Mouse (Mus musculus) intestine, embryonic 16.5 days (tissue): ENCODE results near the gene Arsj. TPM values are rescaled to one million over a fixed set of nuclear protein-coding genes. Genes with fewer than 3 reads are reported as not detected.

Source experiments
- ATAC-seq: fragments of 200-750 bp; cut with Nextera tagmentation; 2 replicates; pipeline ENCODE4 v1.8.0; 2017; ENCODE audit warnings: moderate TSS enrichment, moderate library complexity
- H3K27ac ChIP-seq: fragments of 300-500 bp; sonication (generic); 2 replicates; pipeline ENCODE4 v1.5.1; 2014; ENCODE audit warnings: mild to moderate bottlenecking, low read length
- H3K27me3 ChIP-seq: fragments of 300-500 bp; sonication (generic); replicated peaks from 2 replicates; pipeline ENCODE4 v1.6.1; 2014; ENCODE audit warnings: low read length, control low read depth, mixed read lengths; ENCODE audit not compliant: control insufficient read depth, insufficient read depth
- H3K36me3 ChIP-seq: fragments of 300-500 bp; sonication (generic); 2 replicates; pipeline ENCODE4 v1.6.1; 2014; ENCODE audit warnings: low read length, control low read depth; ENCODE audit not compliant: control insufficient read depth, insufficient read depth
- H3K4me1 ChIP-seq: fragments of 300-500 bp; sonication (generic); 2 replicates; pipeline ENCODE4 v1.6.1; 2014; ENCODE audit warnings: low read length, control low read depth, mixed read lengths; ENCODE audit not compliant: control insufficient read depth, insufficient read depth
- H3K4me2 ChIP-seq: fragments of 300-500 bp; sonication (generic); 2 replicates; pipeline ENCODE4 v1.6.1; 2014; ENCODE audit warnings: low read depth, low read length, control low read depth
- H3K4me3 ChIP-seq: fragments of 300-500 bp; sonication (generic); 2 replicates; pipeline ENCODE4 v1.5.1; 2014; ENCODE audit warnings: mild to moderate bottlenecking, low read length
- H3K9ac ChIP-seq: fragments of 300-500 bp; sonication (generic); 2 replicates; pipeline ENCODE4 v1.6.1; 2014; ENCODE audit warnings: low read depth, low read length
- H3K9me3 ChIP-seq: fragments of 300-500 bp; sonication (generic); 2 replicates; pipeline ENCODE4 v1.6.1; 2016; ENCODE audit warnings: low read length, control low read depth; ENCODE audit not compliant: control insufficient read depth
- WGBS: fragments of 180-500 bp; shearing (Covaris S2); extraction: QIAGEN DNeasy Blood & Tissue Kit; methylation state at CpG from one replicate; pipeline ENCODE4 v1.1.7; 2014; 5-methylcytosine and 5-hydroxymethylcytosine counted together
- polyA plus RNA-seq: library from polyadenylated mRNA; unstranded; fragments of >200 nt; fragmentation: Nextera tagmentation; extraction: Ambion mirVana; gene quantifications from 2 replicates; pipeline ENCODE4 v1.2.1, GENCODE M21; 2015

Arsj gene
- polyA plus RNA-seq, 1 experiment from 2014 or later: 1.7 TPM

GRCm38 (mm10) chr3:126362931-126363525, 456 bp upstream of the Arsj start:
- Histone ChIP-seq H3K27me3 (0 out of 2 replicates have a peak, but pooled peaks cover 3% of the 10 kb centered on the region), H3K9ac (no peak overlapping the region), H3K36me3 (no peaks in the 10 kb centered on the region), H3K4me2 (no peak overlapping the region; the same call in 1 of the 2 replicates), H3K4me1 (no peaks in the 10 kb centered on the region), H3K9me3 (no peaks in the 10 kb centered on the region), H3K4me3 (no peak overlapping the region), H3K27ac (no peak overlapping the region)
- ATAC-seq: no peak
- 84% methylated on average over 11 of the region's 11 CpGs for WGBS

- WGBS: 87% methylated on average over 7 of the region's 7 CpGs
- Histone ChIP-seq H3K27me3 (0 out of 2 replicates have a peak, but pooled peaks cover 3% of the 10 kb centered on the region), H3K9ac (no peak overlapping the region), H3K36me3 (no peaks in the 10 kb centered on the region), H3K4me2 (peak overlapping the region; percentile 61; the same call in 1 of the 2 replicates), H3K4me3 (peak overlapping the region; percentile 52; the same call in 1 of the 2 replicates), H3K4me1 (no peaks in the 10 kb centered on the region), H3K9me3 (no peaks in the 10 kb centered on the region), H3K27ac (no peak overlapping the region)
- no peak for ATAC-seq
These were observed 1.1 kb downstream of the Arsj start for GRCm38 (mm10) chr3:126364555-126364954.

- no peaks in the 10 kb centered on the region for H3K4me1 ChIP-seq
- no peak overlapping the region for H3K9ac ChIP-seq
- H3K36me3 ChIP-seq: no peaks in the 10 kb centered on the region
- no peak for ATAC-seq
- H3K4me2 ChIP-seq: no peak overlapping the region
- H3K4me3 ChIP-seq: no peak overlapping the region
- no peak overlapping the region for H3K27ac ChIP-seq
- no peaks in the 10 kb centered on the region for H3K9me3 ChIP-seq
- no peaks in the 10 kb centered on the region for H3K27me3 ChIP-seq
These were observed 7.1 kb downstream of the Arsj start for GRCm38 (mm10) chr3:126370571-126370970.

DNA sequence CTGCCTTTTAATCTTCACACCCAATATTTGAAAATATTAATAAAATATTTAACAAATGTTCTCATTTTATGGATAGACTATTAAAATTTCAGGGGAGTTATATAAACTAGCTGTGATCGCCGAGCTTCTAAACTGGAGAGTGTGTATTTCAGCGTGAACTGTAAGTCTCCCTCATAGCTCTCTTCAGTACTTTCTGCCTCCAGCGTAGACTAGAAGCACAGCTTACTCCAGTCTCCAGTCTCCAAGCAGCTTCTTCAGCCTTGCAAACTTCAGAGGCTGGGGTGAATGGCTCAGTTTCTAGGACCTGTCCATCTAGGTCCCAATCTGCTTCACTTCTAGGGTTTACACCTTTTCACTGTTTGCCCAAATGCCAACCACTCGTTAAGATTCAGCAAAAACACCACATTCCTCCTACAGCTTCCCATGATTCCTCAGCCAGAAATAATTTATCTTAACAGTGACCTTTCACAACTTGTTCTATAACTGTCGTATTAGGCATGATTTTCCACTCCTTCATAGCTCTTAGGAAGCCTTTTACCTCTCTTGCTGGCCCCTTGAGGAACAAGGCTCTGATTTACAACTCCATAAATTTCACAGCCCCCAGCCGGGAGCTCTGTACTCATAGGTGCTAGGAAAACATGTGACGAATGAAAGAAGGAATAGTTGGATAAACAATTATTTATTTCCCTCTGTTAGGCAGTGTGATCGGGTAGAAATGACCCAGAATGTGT, 9.5 kb downstream of the Arsj start:
- 58% methylated on average over 9 of the region's 9 CpGs for WGBS
- Histone ChIP-seq H3K4me1 (no peaks in the 10 kb centered on the region), H3K9ac (no peak overlapping the region), H3K36me3 (no peaks in the 10 kb centered on the region), H3K4me3 (no peak overlapping the region), H3K27ac (no peak overlapping the region), H3K9me3 (no peaks in the 10 kb centered on the region), H3K4me2 (no peak overlapping the region), H3K27me3 (no peaks in the 10 kb centered on the region)
- ATAC-seq: no peak

DNA sequence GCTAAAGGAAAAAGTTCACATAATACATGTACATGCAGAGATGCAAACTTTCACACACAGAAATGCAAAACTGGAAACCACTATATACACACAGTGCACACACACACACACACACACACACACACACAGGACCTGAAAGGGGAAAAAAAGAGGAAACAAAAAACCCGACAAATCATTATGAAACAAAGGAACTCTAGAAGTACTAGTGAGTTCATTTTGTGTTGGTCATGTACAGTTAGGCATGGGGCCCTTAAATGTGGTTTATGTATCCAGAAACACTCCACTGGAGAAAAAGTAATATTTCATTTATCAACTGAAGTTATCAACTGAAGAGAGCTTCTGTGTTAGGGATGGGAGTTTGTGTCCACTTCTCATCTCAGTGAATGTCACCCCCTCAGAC, 10.2 kb downstream of the Arsj start:
- Histone ChIP-seq H3K4me1 (no peaks in the 10 kb centered on the region), H3K27me3 (no peaks in the 10 kb centered on the region), H3K27ac (no peak overlapping the region), H3K9ac (no peak overlapping the region), H3K4me2 (no peak overlapping the region), H3K4me3 (no peak overlapping the region), H3K36me3 (no peaks in the 10 kb centered on the region), H3K9me3 (no peaks in the 10 kb centered on the region)
- 78% methylated on average over 1 of the region's 1 CpGs for WGBS
- no peak for ATAC-seq

DNA sequence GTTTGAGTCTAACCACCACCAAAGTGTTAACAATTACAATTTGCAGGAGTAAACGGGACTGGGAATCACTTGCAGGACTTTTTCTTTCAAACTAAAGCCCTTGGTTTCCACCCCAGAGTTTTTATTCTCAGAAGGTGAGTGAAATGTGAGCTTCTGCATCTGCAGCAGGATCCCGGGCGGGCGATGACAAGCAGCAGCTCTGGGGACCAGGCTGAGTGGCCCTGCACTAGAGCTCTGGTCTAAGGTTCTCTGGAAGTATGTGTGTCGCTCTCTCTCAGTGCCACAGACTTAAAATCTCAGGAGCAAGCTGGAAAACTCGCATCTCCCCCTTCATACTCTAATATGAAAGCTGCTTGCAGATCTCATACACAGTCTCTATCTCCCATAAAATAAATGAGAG, 15.8 kb downstream of the Arsj start:
- no peak overlapping the region for H3K9ac ChIP-seq
- no peak overlapping the region for H3K27ac ChIP-seq
- H3K4me2 ChIP-seq: no peak overlapping the region
- no peak overlapping the region for H3K4me3 ChIP-seq
- no peaks in the 10 kb centered on the region for H3K9me3 ChIP-seq
- WGBS: 68% methylated on average over 6 of the region's 6 CpGs
- H3K4me1 ChIP-seq: no peaks in the 10 kb centered on the region
- H3K36me3 ChIP-seq: no peaks in the 10 kb centered on the region
- H3K27me3 ChIP-seq: no peaks in the 10 kb centered on the region
- ATAC-seq: no peak

- H3K36me3 ChIP-seq: no peaks in the 10 kb centered on the region
- WGBS: 65% methylated on average over 2 of the region's 2 CpGs
- H3K9ac ChIP-seq: no peak overlapping the region
- H3K4me2 ChIP-seq: no peak overlapping the region
- no peaks in the 10 kb centered on the region for H3K4me1 ChIP-seq
- H3K9me3 ChIP-seq: no peaks in the 10 kb centered on the region
- no peak overlapping the region for H3K4me3 ChIP-seq
- H3K27me3 ChIP-seq: no peaks in the 10 kb centered on the region
- ATAC-seq: no peak
- H3K27ac ChIP-seq: no peak overlapping the region
These were observed 16.2 kb downstream of the Arsj start for GRCm38 (mm10) chr3:126379702-126380101.

GRCm38 (mm10) chr3:126383276-126383675, 19.8 kb downstream of the Arsj start:
- Histone ChIP-seq H3K4me3 (no peak overlapping the region), H3K4me1 (no peaks in the 10 kb centered on the region), H3K9me3 (no peaks in the 10 kb centered on the region), H3K9ac (no peak overlapping the region), H3K36me3 (no peaks in the 10 kb centered on the region), H3K27ac (no peak overlapping the region), H3K27me3 (no peaks in the 10 kb centered on the region), H3K4me2 (no peak overlapping the region)
- WGBS: 87% methylated on average over 6 of the region's 6 CpGs
- ATAC-seq: no peak

DNA sequence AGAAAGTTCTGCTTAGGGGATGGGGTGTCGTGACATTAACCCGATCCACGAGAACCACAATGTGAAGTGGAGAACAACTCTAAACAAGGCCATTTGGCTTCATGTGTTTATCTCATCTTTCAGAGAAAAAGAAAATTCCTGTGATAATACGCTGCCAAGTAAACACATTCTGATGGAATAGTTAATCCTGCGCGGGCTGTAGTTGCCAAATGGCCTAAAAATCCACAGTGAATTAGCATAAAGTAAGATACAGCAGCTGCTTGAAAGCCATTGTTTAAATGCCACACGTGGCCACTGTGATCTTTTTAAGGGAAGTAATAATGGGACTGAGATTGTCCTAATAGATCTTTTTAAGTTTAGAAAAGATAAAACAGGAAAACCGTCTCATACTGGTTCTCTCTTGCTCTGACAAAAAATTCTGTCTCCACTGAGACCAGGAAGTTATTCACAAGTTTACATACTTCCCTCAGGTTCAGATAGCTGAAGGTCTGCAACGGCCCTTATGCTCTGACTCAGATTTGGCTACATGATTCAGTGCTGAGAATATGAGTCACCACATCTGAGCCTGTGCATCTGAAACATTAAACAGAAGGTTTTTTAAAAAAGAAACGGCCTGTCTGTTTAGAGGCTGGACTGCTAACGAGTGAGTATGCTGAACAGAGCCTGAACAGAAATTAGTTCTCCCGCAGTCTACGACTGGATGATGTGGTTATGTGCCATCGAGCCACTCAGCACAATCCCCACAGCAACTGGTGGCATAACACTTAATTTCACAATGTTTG, 21.4 kb downstream of the Arsj start:
- ATAC-seq: peak; percentile 87
- WGBS: 45% methylated on average over 14 of the region's 14 CpGs
- no peak overlapping the region for H3K9ac ChIP-seq
- H3K36me3 ChIP-seq: no peaks in the 10 kb centered on the region
- no peaks in the 10 kb centered on the region for H3K9me3 ChIP-seq
- H3K4me2 ChIP-seq: no peak overlapping the region
- no peaks in the 10 kb centered on the region for H3K27me3 ChIP-seq
- peak overlapping the region; percentile 44; the same call in 1 of the 2 replicates for H3K27ac ChIP-seq
- no peaks in the 10 kb centered on the region for H3K4me1 ChIP-seq
- H3K4me3 ChIP-seq: no peak overlapping the region
